Mouse (Mus musculus): ENCODE measurements around the gene Wdr73. TPM values are rescaled to one million over a fixed set of nuclear protein-coding genes. Genes with fewer than 3 reads are reported as not detected.

The Wdr73 gene
- polyA plus RNA-seq, 1 experiment from 2014 or later = 33.0 TPM

DNA sequence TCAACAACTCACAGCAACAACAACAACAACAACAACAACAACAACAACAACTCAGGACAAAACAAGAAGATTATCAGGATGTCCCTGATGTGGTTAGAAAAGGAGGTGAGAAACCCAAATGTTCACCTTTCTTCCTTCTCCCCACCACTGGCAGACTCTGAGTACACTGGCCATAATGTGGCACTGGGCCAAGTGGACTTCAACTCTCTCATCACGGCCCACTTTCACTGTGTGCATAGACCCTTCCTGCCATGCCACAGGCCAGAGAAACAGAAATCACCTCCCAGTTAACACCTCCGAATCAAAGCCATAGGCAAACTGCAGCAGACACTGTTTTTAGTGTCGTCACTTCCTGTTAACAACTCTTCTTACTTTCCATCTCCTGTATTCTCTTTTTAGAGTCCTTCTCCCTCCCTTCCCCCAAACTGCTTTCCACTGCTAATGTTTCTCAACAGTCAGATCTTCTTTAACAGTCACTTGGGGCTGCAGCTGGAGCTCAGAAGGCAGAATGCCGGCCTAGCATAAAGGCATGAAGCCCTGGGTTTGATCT, 16.9 kb upstream of the Wdr73 start:
- H3K27me3 ChIP-seq (replicated peaks) = no peaks in the 10 kb centered on the region
- H3K27ac ChIP-seq (replicated peaks) = no peak overlapping the region
- no peaks in the 10 kb centered on the region for H3K9me3 ChIP-seq (replicated peaks)
- no peak for ATAC-seq (ENCODE audit: low FRiP score)
- no peak overlapping the region for H3K4me3 ChIP-seq (replicated peaks)
- H3K4me1 ChIP-seq = no peaks in the 10 kb centered on the region
- no peak overlapping the region for H3K4me2 ChIP-seq
- 84% methylated on average over 4 of the region's 4 CpGs for WGBS
- no peak overlapping the region for H3K9ac ChIP-seq (replicated peaks)
- H3K36me3 ChIP-seq = peaks cover 85% of the 10 kb centered on the region

DNA sequence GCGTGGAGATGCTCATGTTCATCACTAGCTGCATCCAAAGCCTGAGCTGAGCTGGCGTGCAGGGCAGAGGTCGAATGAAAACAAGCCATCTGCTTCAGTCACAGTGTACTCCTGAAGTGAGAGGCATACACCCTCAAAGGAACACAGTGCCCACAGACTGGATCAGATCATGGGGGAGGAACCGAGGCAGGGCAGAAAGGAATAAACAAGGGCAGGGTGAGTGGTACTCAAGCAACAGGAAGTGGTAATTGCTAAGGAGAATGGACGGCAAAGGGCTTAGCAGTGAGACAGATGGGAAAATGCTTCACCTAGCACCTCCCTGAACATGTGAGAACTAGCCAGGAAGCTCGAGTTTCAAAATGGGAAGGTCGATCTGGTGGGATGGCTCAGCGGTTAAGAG, 11.4 kb upstream of the Wdr73 start:
- no peak for ATAC-seq (ENCODE audit: low FRiP score)
- no peaks in the 10 kb centered on the region for H3K27me3 ChIP-seq (replicated peaks)
- H3K4me2 ChIP-seq = no peak overlapping the region
- H3K4me1 ChIP-seq = no peaks in the 10 kb centered on the region
- peaks cover 77% of the 10 kb centered on the region for H3K36me3 ChIP-seq
- no peak overlapping the region for H3K9ac ChIP-seq (replicated peaks)
- H3K27ac ChIP-seq (replicated peaks) = no peak overlapping the region
- WGBS = 91% methylated on average over 8 of the region's 8 CpGs
- no peaks in the 10 kb centered on the region for H3K9me3 ChIP-seq (replicated peaks)
- no peak overlapping the region for H3K4me3 ChIP-seq (replicated peaks)

DNA sequence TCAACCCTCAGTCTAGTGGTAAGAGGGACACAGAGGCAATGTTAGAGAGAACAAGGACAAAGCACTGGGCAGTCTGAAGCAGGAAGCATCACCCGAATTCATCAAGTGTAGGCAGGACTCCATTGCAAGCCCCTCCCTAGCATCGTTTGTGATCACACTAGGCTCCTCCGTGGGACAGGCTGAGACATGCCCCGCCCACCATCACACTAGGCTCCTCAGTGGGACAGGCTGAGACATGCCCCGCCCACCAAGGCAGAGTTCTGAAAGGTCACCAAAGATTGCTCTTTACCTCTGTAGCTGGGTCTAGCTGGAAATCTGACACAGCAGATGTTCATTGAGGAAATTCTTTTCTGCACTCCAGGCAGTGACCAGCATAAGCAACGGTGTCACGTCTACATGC, 10.0 kb upstream of the Wdr73 start:
- H3K4me3 ChIP-seq (replicated peaks) = no peak overlapping the region
- H3K9ac ChIP-seq (replicated peaks) = no peak overlapping the region
- no peak for ATAC-seq (ENCODE audit: low FRiP score)
- H3K27ac ChIP-seq (replicated peaks) = no peak overlapping the region
- H3K36me3 ChIP-seq = peaks cover 75% of the 10 kb centered on the region
- no peaks in the 10 kb centered on the region for H3K4me1 ChIP-seq
- WGBS = 78% methylated on average over 7 of the region's 7 CpGs
- no peak overlapping the region for H3K4me2 ChIP-seq
- no peaks in the 10 kb centered on the region for H3K9me3 ChIP-seq (replicated peaks)
- no peaks in the 10 kb centered on the region for H3K27me3 ChIP-seq (replicated peaks)

GRCm38 (mm10) chr7:80904921-80905515, 3.9 kb upstream of the Wdr73 start, which contains the start of gene Nmb:
Gene Nmb (minus strand): TSS chr7:80905076.
- Histone ChIP-seq H3K4me1 (peaks cover 26% of the 10 kb centered on the region), H3K9ac (replicated peaks) (peak within 1 kb of the TSS; percentile 36), H3K36me3 (peaks cover 24% of the 10 kb centered on the region), H3K9me3 (replicated peaks) (no peaks in the 10 kb centered on the region), H3K27ac (replicated peaks) (no peak within 1 kb of the TSS), H3K27me3 (replicated peaks) (no peaks in the 10 kb centered on the region), H3K4me3 (replicated peaks) (peak within 1 kb of the TSS; percentile 36), H3K4me2 (peak within 1 kb of the TSS; percentile 67)
- 4% methylated on average over 19 of the region's 19 CpGs for WGBS
- ATAC-seq (ENCODE audit: low FRiP score) = peak; percentile 60; the same call in 1 of the 2 replicates

DNA sequence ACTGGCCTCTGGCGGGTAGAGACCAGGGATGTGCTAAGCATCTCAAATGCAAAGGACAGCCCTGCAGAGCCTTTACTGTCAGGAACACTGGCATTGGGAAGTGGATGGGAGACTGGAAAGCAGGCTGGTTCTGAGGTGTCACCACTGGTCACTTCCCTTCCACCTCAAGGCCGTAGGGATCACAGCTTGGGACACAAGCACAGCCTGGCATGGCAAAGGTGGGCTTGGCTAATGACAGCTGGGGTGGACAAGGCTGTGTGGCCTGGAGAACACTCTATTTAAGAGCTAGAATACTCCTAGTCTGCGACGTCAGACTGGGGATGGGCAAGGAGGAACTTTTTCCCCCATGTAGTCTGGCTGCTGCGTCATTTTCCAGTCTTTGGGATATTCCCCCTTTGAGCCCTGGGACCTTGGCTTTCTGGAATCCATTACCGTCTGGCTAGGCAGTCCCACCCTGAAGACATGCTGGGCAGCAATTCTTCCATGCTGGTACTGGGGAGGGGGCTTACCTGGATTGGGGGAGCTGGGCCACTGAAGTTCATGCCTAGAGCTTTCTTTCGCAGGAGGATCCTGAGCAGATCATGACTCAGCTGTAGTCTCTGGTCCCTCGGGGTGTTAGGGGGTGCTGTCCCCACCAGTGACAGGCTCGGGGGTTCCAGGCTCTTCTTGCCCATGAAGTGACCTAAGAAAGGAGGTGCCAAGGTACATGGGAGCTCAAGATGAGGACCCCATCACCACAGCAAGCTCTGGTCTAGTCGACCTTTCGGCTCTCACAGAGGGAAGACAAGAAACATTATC, 2.8 kb upstream of the Wdr73 start:
- Histone ChIP-seq H3K27me3 (replicated peaks) (no peaks in the 10 kb centered on the region), H3K4me2 (peak overlapping the region; percentile 67), H3K27ac (replicated peaks) (no peak overlapping the region), H3K36me3 (peaks cover 20% of the 10 kb centered on the region), H3K4me1 (peaks cover 32% of the 10 kb centered on the region), H3K9me3 (replicated peaks) (no peaks in the 10 kb centered on the region), H3K9ac (replicated peaks) (no peak overlapping the region), H3K4me3 (replicated peaks) (no peak overlapping the region)
- ATAC-seq (ENCODE audit: low FRiP score) = no peak
- WGBS = 94% methylated on average over 11 of the region's 11 CpGs

DNA sequence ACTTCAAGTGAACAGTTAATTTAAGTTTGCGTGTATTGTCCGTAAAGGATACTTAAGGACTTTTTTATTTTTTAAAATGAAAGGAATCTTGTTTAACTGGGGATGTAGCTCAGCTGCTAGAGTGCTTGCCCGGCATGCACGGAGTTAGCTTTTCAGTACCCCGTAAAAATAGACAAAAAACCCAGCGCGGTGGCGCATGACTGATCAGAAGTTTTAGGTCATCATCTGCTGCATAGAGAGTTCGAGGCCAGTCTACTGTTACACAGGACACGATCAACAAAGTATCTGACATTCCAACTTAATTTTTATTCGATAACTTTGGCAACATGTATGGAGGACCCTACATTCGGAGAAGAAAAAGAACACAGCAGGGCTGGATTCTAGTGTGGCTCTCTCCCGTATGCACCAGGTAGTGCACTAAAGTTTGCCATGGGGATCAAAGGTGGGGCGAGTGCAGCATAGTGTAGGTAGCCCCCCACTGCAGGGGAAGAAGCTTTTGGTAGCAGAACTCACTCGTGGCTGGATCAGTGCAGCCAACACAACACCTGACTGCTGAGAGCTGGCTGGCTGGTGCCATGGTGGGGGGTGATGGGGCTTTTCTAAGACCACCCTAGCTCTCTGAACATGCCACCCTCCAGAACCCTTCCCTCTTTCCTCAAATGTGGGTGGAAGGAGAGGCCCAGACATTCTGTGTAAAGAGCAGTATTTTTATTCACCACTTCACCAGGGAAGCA, 639 bp upstream of the Wdr73 start:
- Histone ChIP-seq H3K27me3 (replicated peaks) (no peaks in the 10 kb centered on the region), H3K4me2 (peak overlapping the region; percentile 86)

DNA sequence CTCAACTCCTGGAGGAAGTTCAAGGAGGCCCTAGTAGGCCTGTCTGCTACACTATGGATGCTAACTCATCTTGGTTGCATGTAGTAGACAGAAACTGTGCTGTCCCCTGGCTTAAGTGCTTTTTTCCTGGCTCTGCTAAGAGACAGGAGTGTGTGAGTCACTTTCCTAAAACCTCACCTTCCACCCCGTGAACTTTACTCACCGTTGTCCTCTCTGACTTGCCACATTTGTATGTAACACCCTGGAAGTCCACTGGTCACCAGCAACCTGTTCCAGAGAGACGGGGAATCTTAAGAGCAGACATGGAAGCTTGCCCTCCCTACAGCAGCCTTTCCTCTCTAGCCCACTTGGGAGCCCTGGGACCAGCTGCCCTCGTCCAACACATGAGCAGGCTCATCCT, 3.3 kb downstream of the Wdr73 start:
- H3K27ac ChIP-seq (replicated peaks) = no peak overlapping the region
- H3K9ac ChIP-seq (replicated peaks) = no peak overlapping the region
- no peaks in the 10 kb centered on the region for H3K27me3 ChIP-seq (replicated peaks)
- peaks cover 20% of the 10 kb centered on the region for H3K4me1 ChIP-seq
- 90% methylated on average over 4 of the region's 4 CpGs for WGBS
- no peak overlapping the region for H3K4me2 ChIP-seq
- H3K4me3 ChIP-seq (replicated peaks) = no peak overlapping the region
- peaks cover 45% of the 10 kb centered on the region for H3K36me3 ChIP-seq
- no peaks in the 10 kb centered on the region for H3K9me3 ChIP-seq (replicated peaks)
- no peak for ATAC-seq (ENCODE audit: low FRiP score)

More for the DNA sequence above, 639 bp upstream of the Wdr73 start:
- peak overlapping the region; percentile 83 for H3K27ac ChIP-seq (replicated peaks)
- H3K4me1 ChIP-seq = peaks cover 32% of the 10 kb centered on the region
- no peaks in the 10 kb centered on the region for H3K9me3 ChIP-seq (replicated peaks)
- ATAC-seq (ENCODE audit: low FRiP score) = 0 out of 2 replicates have a peak, but pooled peaks have one; percentile 19
- H3K4me3 ChIP-seq (replicated peaks) = peak overlapping the region; percentile 78
- H3K9ac ChIP-seq (replicated peaks) = peak overlapping the region; percentile 54
- peaks cover 21% of the 10 kb centered on the region for H3K36me3 ChIP-seq
- WGBS = 32% methylated on average over 15 of the region's 15 CpGs

GRCm38 (mm10) chr7:80897134-80897533, 3.9 kb downstream of the Wdr73 start:
- H3K36me3 ChIP-seq = peaks cover 51% of the 10 kb centered on the region
- no peak for ATAC-seq (ENCODE audit: low FRiP score)

DNA sequence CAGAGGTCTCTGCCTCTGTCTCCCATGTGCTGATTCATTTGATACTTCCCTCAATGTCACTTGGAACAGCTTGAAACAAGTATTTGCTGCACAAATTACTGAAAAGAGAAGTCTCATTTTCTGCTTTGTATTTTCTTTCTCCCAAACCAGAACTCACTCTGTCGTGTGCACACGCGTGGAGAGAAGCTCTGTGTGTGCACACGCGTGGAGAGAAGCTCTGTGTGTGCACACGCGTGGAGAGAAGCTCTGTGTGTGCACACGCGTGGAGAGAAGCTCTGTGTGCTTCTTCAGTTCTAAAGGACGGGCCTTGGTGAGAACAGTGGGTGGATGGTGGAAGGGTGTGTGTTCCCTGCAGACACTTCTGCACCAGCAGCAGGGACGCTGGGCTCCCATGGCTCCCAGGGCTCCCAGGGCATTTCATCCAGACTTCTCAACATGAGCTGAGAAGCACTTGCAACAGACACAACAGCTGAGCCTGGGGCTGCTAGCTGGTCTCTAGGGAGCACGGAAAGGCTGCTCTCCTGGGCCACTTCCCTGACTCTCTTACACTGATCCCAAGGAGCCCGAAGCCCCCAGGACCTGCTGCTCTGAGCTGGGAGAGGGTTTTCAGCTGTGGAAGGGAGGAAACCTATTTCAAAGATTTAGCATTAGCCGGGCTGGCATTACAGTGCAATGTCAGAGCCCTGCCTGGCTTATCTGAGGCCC, 6.1 kb downstream of the Wdr73 start:
- H3K9ac ChIP-seq (replicated peaks) = no peak overlapping the region

More at GRCm38 (mm10) chr7:80897134-80897533, 3.9 kb downstream of the Wdr73 start:
- Histone ChIP-seq H3K4me2 (no peak overlapping the region), H3K4me1 (peaks cover 20% of the 10 kb centered on the region), H3K9me3 (replicated peaks) (no peaks in the 10 kb centered on the region), H3K4me3 (replicated peaks) (no peak overlapping the region), H3K27ac (replicated peaks) (no peak overlapping the region), H3K9ac (replicated peaks) (no peak overlapping the region), H3K27me3 (replicated peaks) (no peaks in the 10 kb centered on the region)
- 91% methylated on average over 7 of the region's 7 CpGs for WGBS

DNA sequence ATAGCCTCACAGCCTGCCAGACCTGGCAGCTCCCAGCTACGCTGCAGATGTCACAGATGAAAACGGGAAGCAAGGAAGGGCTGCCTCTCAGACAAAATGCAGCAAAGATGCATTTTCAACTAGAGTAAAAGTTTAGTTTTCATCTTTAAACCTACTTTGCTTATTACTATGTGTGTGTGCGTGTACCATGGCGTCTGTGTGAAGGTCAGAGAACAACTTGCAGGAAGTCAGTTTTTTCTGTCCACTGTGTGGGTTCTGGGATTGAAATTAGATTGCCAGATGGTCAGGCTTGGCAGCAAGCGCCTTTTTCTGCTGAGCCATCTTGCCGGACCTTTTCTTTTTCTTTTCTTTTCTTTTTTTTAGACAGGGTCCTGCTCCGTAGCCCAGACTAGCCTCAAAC, 6.9 kb downstream of the Wdr73 start:
- Histone ChIP-seq H3K36me3 (peaks cover 66% of the 10 kb centered on the region), H3K9me3 (replicated peaks) (no peaks in the 10 kb centered on the region), H3K4me3 (replicated peaks) (no peak overlapping the region), H3K4me1 (peaks cover 5% of the 10 kb centered on the region), H3K27me3 (replicated peaks) (no peaks in the 10 kb centered on the region), H3K4me2 (no peak overlapping the region), H3K27ac (replicated peaks) (no peak overlapping the region), H3K9ac (replicated peaks) (no peak overlapping the region; the same call in 1 of the 2 replicates)
- no peak for ATAC-seq (ENCODE audit: low FRiP score)
- WGBS = 85% methylated on average over 7 of the region's 7 CpGs

More for the DNA sequence above, 6.1 kb downstream of the Wdr73 start:
- Histone ChIP-seq H3K27me3 (replicated peaks) (no peaks in the 10 kb centered on the region), H3K4me2 (no peak overlapping the region), H3K36me3 (peaks cover 63% of the 10 kb centered on the region), H3K27ac (replicated peaks) (no peak overlapping the region), H3K4me1 (peaks cover 5% of the 10 kb centered on the region), H3K9me3 (replicated peaks) (no peaks in the 10 kb centered on the region), H3K4me3 (replicated peaks) (no peak overlapping the region)
- ATAC-seq (ENCODE audit: low FRiP score) = no peak
- WGBS = 96% methylated on average over 14 of the region's 14 CpGs

DNA sequence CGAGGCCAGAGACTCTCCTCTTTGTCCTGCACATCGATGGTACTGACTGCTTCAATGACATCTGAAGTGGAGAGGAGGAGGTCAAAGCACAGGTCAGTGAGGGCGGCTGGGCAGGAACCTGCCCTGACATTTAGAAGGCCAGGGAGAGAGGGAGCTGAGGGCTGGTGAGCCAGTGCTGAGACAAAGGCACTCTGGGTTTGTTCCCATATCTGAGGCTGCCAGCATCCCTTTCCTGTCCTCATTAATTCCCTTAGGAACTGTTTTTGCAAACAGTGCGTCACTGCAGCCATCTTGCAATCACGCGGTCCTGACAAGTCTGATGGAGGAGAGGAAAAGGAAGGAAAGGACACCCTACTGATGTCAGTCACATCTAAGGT, 7.3 kb downstream of the Wdr73 start:
- Histone ChIP-seq H3K27me3 (replicated peaks) (no peaks in the 10 kb centered on the region), H3K4me1 (peaks cover 9% of the 10 kb centered on the region), H3K9me3 (replicated peaks) (no peaks in the 10 kb centered on the region), H3K4me3 (replicated peaks) (no peak overlapping the region), H3K27ac (replicated peaks) (no peak overlapping the region), H3K4me2 (no peak overlapping the region), H3K36me3 (peaks cover 66% of the 10 kb centered on the region), H3K9ac (replicated peaks) (no peak overlapping the region; the same call in 1 of the 2 replicates)
- ATAC-seq (ENCODE audit: low FRiP score) = no peak
- 89% methylated on average over 6 of the region's 6 CpGs for WGBS
